Mouse (Mus musculus): Measurements from ENCODE around the gene Cpsf3.

- TF ChIP-seq CTCF (IDR thresholded peaks at IDR 0.05; ENCODE audit: insufficient read depth, low read length) (no peak), POLR2A (IDR thresholded peaks at IDR 0.05; ENCODE audit: borderline replicate concordance, extremely low read depth, low read depth, low read length) (no peak)
Measured at GRCm38 (mm10) chr12:21268083-21268616, 17.0 kb upstream of the Cpsf3 start.

Measured in lung, adult 2 months (tissue).